In genomic region chr10:111672454-111673316, GRCm38 (mm10) we compare ENCODE assay signal across 8 mouse cellular contexts.
DNase-seq lines count a peak whose midpoint lies in the region; ATAC-seq lines count a peak whose summit lies in the region.

No protein-coding gene starts in this region.

- no peaks in the 10 kb centered on the region for H3K27me3 ChIP-seq in kidney, embryonic 15.5 days

- peaks cover 55% of the 10 kb centered on the region for H3K4me1 ChIP-seq in kidney, embryonic 15.5 days

- no peak overlapping the region for H3K9ac ChIP-seq in kidney, embryonic 15.5 days

- peak; percentile 19 for DNase-seq in adrenal gland, adult 8-10 months
- DNase-seq in adrenal gland, adult 18-20 months (ENCODE audit: low spot score in 2 of 2): no peak
- DNase-seq in adrenal gland, postnatal 14 days: peak; percentile 36
- peak; percentile 92 for DNase-seq in lung, postnatal 25 days (ENCODE audit: low spot score)
- DNase-seq in cerebellum, adult 9-11 months: no peak
- no peak for DNase-seq in left cerebral cortex, postnatal 25 days (ENCODE audit: low spot score in 2 of 2)
- no peak for DNase-seq in left cerebral cortex, adult 9 months (ENCODE audit: low spot score in 2 of 2)

- H3K36me3 ChIP-seq in kidney, embryonic 15.5 days: no peaks in the 10 kb centered on the region

- WGBS in kidney, embryonic 15.5 days: 26% methylated on average over 12 of the region's 12 CpGs

- no peak overlapping the region for H3K4me2 ChIP-seq in kidney, embryonic 15.5 days

- no peak overlapping the region for H3K4me3 ChIP-seq in kidney, embryonic 15.5 days (replicated peaks)

- intact Hi-C loops in left cerebral cortex, postnatal 25 days (cut with DNase I): no loop called here

- ATAC-seq in kidney, embryonic 15.5 days (replicated peaks; ENCODE audit: low FRiP score): peak; percentile 89

- H3K27ac ChIP-seq in kidney, embryonic 15.5 days: peak overlapping the region; percentile 76

- no peaks in the 10 kb centered on the region for H3K9me3 ChIP-seq in kidney, embryonic 15.5 days (replicated peaks)

Comparison
In these comparisons a context has a peak if more than half of its experiments do, and no peak if none do; other contexts are left out.
1. DNase-seq: peak in adrenal gland, adult 8-10 months (single experiment), adrenal gland, postnatal 14 days (single experiment) and lung, postnatal 25 days (single experiment); none in adrenal gland, adult 18-20 months (0 of 2), cerebellum, adult 9-11 months (single experiment), left cerebral cortex, postnatal 25 days (0 of 2) and left cerebral cortex, adult 9 months (0 of 2).